Mouse (Mus musculus) E14TG2a.4 (cell line): ENCODE results near the gene Inka1.

Source experiments
- CTCF ChIP-seq: conservative IDR thresholded peaks from 2 replicates; pipeline ENCODE4 v1.5.1; 2014; ENCODE audit warnings: low read length
- NANOG ChIP-seq: IDR thresholded peaks from 2 replicates; pipeline ENCODE4 v1.6.1; 2014; ENCODE audit warnings: borderline replicate concordance, low read length, mixed read lengths

DNA sequence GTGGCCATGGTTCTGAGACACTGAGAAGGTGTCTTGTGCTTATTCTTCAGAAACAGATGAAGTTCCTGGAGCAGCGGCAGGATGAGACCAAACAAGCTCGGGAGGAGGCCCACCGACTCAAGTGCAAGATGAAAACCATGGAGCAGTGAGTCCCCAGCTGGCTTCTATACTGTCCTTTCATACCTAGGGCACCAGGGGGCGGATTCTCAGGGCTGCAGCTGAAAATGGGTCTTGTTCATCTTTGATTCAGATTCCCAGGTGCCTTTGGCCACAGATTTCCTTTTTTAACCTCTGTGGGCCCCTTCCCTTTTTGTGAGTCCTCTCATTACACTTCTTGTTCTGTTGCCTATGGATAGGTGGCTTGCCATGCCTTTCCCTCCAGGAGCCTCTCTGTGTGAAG lies 24.8 kb downstream of the Inka1 start:
- TF ChIP-seq CTCF (peak; percentile 18), NANOG (no peak)
